Mouse (Mus musculus) erythroblast, embryonic 14.5 days (primary cell): ENCODE data around the gene Igsf9b.

Source experiments
- GATA1 ChIP-seq: IDR thresholded peaks from 2 replicates; pipeline ENCODE4 v1.6.1; 2012; ENCODE audit warnings: low read length, inconsistent platforms, mixed read lengths
- TAL1 ChIP-seq: IDR thresholded peaks from 3 replicates; pipeline ENCODE4 v1.6.1; 2012; ENCODE audit warnings: low read length, inconsistent platforms, mixed read lengths

- TF ChIP-seq TAL1 (no peak), GATA1 (no peak)
Observed at GRCm38 (mm10) chr9:27331538-27331937, 32.5 kb downstream of the Igsf9b start.
